Mouse (Mus musculus) urinary bladder, adult 18-20 months (tissue): ENCODE data around the gene Prr15l.

ENCODE experiments used
- DNase-seq, 2 experiments: peaks; one replicate each; pipeline ENCODE4 v3.0.0; 2022; ENCODE audit warnings: low spot score in 2 of 2, mixed read lengths in 2 of 2

Gene Prr15l

GRCm38 (mm10) chr11:96946498-96946897 lies 18.6 kb downstream of the Prr15l start:
- DNase-seq = no peak

GRCm38 (mm10) chr11:96947849-96948248 lies 19.9 kb downstream of the Prr15l start:
- no peak for DNase-seq

GRCm38 (mm10) chr11:96950767-96951166 lies 22.9 kb downstream of the Prr15l start:
- no peak for DNase-seq

- no peak for DNase-seq
Measured at GRCm38 (mm10) chr11:96952426-96952825, 24.5 kb downstream of the Prr15l start.

- no peak for DNase-seq
Measured at GRCm38 (mm10) chr11:96952896-96953295, 25.0 kb downstream of the Prr15l start.

- no peak for DNase-seq
Measured at GRCm38 (mm10) chr11:96955094-96955493, 27.2 kb downstream of the Prr15l start.

- no peak for DNase-seq
Measured at GRCm38 (mm10) chr11:96956009-96956724, 28.3 kb downstream of the Prr15l start.

GRCm38 (mm10) chr11:96957061-96957805 lies 29.3 kb downstream of the Prr15l start:
- DNase-seq = no peak

GRCm38 (mm10) chr11:96963580-96963979 lies 35.7 kb downstream of the Prr15l start:
- DNase-seq = peak; percentile 75 to 79

GRCm38 (mm10) chr11:96966172-96966571 lies 38.3 kb downstream of the Prr15l start:
- no peak for DNase-seq

GRCm38 (mm10) chr11:96966914-96967543 lies 39.1 kb downstream of the Prr15l start:
- peak in 1 of 2 experiments; percentile 37 for DNase-seq

GRCm38 (mm10) chr11:96967544-96968269 lies 39.8 kb downstream of the Prr15l start:
- no peak for DNase-seq

- no peak for DNase-seq
Measured at GRCm38 (mm10) chr11:96968476-96968875, 40.6 kb downstream of the Prr15l start.

- DNase-seq = no peak
Measured at GRCm38 (mm10) chr11:96969280-96969722, 41.4 kb downstream of the Prr15l start.

- no peak for DNase-seq
Measured at GRCm38 (mm10) chr11:96969746-96970145, 41.8 kb downstream of the Prr15l start.

GRCm38 (mm10) chr11:96970341-96970740 lies 42.4 kb downstream of the Prr15l start:
- no peak for DNase-seq

- no peak for DNase-seq
Measured at GRCm38 (mm10) chr11:96972906-96973305, 45.0 kb downstream of the Prr15l start.

GRCm38 (mm10) chr11:96973426-96973964 lies 45.6 kb downstream of the Prr15l start:
- DNase-seq = no peak

- no peak for DNase-seq
Measured at GRCm38 (mm10) chr11:96974813-96975212, 46.9 kb downstream of the Prr15l start.

GRCm38 (mm10) chr11:96975511-96976378 lies 47.8 kb downstream of the Prr15l start:
- no peak for DNase-seq

- DNase-seq = no peak
Measured at GRCm38 (mm10) chr11:96976379-96976687, 48.4 kb downstream of the Prr15l start.
